Mouse (Mus musculus): ENCODE data around the gene Naa35.

The Naa35 gene

DNA sequence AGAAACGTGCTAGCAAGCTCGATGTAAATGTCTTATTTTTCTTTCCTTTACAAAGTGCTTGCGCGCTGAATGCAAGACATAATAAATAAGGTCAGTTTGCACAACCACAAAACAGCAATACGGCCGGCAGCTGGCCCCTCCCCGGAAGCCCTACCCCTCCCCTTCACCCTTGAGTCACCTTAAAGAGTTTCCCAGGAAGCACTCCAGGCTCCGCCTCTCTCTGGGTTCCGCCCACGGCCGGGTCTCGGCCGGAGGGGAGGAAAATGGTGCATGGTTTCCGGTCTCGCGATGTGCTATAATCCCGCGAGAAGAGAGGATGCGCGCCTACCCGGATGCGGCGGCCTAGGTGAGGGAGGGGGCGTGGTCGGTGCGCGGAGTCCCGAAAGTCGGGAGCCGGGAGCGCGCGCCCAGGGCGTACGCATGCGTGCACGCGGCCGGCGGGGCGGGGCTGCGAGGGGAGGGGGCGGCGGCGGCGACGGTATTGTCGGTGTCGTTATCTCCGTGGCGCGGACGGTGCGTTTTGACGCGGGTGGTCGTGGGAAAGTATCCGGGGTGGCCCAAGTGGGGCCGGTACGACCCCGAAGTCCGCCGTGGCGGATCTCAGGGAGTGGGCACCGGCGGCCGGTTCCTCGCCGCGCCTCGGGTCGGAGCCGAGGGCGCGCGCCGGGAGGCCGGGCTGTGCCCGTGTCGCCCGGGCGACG lies at the start of gene Naa35, which contains the start of gene Agtpbp1:
TSS of gene Naa35 (plus strand) at position 313 of the 701 bp plus-strand sequence.
TSS of gene Agtpbp1 (minus strand) at position 281 of the 701 bp plus-strand sequence.
- peak; percentile 99 to 100 for DNase-seq (ENCODE audit: low spot score in 2 of 2)

DNA sequence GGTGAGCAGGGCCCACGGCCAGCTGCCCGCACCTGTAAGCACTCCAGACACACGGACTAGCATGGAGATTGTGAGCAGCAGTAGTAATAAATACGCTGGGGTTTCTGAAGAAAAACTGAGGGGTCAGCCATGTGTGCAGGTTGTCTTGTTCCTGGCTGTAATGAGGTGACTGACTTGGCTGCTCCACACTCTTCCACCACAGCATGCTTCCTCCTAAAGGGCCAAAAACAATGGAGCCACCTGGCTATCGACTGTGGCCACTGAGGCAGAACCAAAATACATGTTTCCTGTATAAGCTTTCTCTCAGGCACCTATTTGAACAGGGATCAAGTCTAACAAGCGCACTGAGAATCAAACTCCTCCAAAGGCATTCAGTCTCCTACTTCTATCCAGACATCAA lies 49.3 kb upstream of the Naa35 start:
- no peak for DNase-seq (ENCODE audit: low spot score in 2 of 2)

DNA sequence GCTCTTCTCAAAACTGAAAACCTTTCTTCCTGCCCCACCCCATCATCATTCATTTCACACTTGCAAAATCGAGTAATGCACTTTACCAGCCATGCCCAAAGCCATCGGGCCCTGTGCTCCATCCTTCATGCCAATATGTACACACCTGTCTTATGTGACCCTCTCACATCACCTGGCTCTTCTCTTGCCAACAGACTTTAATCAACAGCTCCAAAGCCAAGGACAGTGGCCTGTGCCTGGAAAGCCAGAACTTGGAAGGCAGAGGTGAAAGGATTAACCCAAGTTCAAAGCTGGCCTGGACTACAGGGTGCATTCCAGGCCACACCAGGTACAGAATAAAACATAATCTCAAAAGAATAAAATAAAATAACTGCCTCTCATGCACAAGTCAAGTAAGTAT lies 48.4 kb upstream of the Naa35 start:
- DNase-seq (ENCODE audit: low spot score in 2 of 2): no peak

DNA sequence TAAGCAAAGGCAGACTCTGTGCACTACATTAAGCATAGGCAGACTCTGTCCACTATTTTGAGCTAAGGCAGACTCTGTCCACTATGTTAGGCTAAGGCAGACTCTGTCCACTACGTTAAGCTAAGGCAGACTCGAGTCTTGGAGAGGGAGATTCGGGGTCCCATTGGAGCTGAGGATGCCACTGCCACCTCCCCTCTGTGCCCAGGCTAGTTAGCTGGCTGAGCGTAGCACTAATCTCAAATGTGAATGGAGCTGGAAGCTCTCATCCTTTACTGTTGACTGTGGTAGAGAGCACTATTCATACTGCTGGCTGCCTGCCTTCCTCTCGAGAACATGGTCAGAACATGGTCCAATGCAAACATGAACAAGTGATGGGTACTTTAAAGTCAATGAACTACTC lies 46.4 kb upstream of the Naa35 start:
- DNase-seq (ENCODE audit: low spot score in 2 of 2): no peak

DNA sequence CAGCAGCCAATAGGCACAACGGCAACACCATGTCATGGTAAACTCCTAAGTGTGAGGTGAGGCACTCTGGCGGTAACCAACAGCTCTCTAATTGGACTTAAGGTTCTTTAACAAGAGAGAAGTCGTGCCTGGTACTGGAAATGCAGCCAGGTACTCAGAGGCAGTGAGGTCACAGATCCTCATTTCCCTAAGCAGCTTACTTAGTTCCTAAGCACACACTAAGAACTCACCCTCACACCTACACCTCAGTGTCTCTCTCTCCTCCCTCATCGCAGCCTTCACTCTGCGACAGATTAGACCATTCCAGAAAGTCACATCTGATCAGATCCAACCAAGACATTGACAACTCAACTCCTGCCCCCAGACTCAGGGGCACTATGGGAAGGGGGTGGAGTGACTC lies 45.0 kb upstream of the Naa35 start:
- no peak for DNase-seq (ENCODE audit: low spot score in 2 of 2)

DNA sequence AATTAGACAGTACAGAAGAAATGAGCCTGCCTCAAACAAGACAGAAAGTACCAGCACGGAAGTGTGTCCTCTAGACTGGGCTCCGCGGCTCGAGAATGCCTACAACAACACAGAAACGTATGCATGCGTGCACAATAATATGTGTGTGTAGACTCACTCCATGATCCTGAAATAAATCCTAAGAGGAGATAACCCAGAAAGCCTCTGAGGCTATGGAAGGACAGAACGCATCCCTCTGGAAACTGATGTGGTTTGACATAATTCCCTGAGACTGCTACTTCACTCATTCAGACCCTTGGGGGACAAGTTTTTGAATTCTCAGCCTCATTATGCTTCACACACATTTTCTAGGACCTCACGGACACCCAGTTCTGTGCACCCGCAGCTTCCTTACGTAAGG lies 42.6 kb upstream of the Naa35 start:
- DNase-seq (ENCODE audit: low spot score in 2 of 2): no peak

DNA sequence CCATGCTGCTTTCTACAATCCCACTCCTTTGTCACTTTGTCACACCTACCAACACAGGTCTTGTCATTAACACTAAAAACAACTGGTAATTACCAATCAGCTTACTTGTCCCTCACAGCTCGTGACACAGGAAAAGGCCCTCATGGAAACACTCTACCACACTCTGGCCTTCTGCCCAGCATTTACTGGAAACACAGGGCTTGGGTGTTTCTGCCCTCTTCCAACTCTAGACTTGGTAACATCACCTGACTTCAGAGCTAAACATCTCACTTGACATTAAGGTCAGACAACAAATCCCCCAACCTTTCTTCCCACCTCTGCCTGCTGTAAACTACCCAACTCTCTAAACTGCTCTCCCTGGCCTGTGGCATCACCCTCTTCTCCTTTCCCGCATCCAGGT lies 38.0 kb upstream of the Naa35 start:
- DNase-seq (ENCODE audit: low spot score in 2 of 2): no peak

DNA sequence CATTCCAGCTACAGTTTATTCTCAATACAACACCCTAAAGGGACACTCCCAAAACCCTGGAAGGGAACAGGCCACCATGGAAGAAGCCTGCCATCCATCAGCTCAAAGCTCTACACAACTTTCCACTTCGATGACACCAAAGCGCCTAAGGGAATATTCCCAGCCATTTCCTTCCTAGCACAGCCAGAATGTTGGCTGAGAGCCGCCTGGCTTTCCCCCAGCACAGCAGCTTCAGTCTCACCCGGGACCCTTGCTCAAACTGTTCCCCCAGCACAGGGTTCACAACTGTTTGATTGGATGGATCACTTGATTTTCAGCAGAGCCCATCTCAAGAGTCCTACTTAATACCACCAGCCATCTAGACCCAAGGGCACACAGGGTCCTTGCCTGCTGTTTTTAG lies 37.3 kb upstream of the Naa35 start:
- no peak for DNase-seq (ENCODE audit: low spot score in 2 of 2)

DNA sequence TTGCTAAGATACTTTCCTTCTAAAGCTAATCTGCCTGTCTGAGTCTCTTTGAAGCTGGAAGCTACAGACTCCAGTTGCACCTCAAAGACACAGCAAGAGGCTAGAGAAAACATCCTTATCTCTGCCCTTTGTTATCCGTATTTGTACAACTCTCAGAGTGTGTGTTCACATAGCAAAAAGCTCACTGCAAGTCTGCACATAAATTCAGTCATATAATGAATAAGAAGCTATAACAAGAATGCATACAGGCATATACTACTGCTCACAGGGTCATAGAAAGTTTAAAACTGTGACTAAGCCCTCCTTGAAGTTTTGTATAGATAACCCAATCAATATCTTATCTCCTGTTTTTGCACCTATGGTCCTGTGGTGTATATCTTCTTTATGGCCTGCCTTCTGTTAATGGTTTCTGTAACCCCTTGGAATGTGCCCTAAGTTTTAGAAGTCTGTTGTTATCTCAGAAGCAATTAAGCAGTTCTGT lies 35.7 kb upstream of the Naa35 start:
- DNase-seq (ENCODE audit: low spot score in 2 of 2): no peak

DNA sequence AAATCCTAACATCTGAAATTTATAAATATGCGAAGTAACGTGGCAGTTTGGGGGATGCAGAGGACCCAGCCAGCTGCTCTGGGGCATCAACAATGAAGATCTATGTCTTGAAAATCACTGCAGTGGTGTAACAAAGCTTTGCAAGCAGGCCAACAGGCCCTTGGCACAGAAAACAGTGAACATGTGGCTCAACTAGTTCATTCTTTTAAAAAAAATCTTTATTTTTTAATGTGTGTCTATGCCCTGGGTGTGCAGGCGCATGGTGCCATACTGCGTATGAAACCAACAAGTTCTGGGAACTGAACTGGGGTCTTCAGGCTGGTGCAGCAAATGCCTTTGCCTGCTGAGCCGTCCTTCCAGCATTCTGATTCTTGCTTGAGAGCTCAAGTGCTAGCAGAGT lies 32.8 kb upstream of the Naa35 start:
- no peak for DNase-seq (ENCODE audit: low spot score in 2 of 2)

DNA sequence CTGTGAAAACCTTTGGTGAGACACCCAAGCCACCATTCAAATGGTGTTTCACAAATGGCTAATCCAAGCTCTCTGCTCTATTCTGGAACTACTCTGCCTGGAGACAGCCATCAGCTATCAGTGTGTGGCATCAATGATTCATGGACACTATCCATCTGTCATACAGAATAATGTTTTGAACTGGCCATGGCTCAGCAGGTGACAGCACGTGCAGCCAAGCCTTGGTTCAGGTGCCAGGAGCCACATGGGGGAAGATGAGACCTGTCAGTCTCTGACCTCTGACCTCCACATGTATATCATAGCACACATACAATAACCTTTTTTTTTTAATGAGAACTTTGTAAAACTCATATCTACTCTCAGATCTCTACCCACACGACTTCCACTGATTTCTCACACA lies 32.3 kb upstream of the Naa35 start:
- DNase-seq (ENCODE audit: low spot score in 2 of 2): no peak

DNA sequence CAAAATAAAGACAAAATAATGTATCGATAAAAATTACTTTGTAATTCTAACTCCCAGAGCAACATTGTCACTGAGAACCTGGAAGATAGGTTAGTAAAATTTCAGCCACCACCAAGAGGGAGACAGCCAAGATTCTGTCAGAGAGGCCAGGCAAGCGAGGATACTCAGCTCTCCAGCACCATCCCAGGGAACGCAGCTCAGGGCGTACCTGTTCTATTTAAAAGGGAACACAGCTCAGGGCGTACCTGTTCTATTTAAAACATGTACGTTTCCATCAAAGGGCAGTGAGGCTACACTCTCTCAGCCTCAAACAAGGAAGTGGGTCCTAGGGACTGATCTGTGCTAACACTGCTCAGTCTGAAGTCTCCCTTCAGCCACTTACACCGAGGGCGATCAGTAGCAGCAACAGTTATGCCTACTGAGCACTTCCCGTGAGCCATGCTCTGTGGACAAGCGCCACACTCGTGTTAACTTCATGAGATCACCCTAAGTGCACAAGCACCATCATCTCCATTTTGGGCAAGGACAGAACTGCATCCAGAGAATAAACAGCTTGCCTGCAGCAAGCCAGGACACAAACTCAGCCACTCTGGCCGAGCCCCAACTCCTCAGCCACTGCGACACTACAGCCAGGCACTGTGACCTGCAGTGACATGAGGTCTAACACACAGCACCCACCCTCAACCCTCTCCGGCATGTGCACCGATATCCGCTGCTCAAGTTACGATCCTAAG lies 30.1 kb upstream of the Naa35 start:
- DNase-seq (ENCODE audit: low spot score in 2 of 2): no peak

DNA sequence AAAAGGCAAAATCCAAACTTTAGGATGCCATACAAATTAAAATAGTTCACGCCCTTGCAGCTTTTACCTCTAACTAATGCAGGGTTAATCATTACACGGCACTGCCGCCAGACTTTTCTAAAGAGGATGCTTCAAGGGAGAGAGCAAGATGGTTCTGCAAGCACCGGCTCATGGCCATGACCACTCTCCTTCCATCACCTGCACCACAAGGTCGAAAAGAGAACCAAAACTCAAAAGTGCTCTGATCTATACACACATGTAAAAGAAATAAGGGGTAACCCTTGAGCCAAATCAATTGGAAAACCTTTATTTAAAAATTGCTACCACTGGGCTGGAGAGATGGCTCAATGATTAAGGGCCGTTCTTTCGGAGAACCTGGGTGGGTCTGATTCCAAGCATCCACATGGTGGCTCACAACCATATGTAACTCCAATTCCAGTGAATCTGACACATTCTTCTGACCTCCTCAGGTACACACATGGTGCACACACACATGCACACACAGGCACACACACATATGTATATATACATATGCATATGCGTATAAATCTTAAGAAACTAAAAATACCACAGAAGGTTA lies 29.4 kb upstream of the Naa35 start:
- no peak for DNase-seq (ENCODE audit: low spot score in 2 of 2)

DNA sequence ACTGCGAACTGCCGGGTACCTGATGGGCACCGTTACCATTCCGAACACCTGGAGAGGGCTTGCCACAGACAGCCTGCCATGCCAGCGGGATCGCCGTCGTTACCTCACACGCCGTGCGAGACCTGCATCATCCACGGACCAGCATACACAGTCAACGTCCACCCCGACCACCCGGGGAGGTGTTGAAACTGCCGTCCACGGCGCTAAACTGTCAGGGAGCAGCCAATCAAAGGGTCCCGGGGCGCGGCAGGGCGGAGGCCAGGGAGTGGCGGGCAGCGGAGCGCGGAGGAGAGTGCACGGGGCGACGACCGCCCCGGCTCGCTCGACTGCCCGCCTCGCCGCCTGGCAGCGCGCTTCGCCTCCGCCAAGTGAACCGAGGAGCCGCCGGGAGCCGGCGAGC lies 28.4 kb upstream of the Naa35 start:
- peak; percentile 49 to 54 for DNase-seq (ENCODE audit: low spot score in 2 of 2)

DNA sequence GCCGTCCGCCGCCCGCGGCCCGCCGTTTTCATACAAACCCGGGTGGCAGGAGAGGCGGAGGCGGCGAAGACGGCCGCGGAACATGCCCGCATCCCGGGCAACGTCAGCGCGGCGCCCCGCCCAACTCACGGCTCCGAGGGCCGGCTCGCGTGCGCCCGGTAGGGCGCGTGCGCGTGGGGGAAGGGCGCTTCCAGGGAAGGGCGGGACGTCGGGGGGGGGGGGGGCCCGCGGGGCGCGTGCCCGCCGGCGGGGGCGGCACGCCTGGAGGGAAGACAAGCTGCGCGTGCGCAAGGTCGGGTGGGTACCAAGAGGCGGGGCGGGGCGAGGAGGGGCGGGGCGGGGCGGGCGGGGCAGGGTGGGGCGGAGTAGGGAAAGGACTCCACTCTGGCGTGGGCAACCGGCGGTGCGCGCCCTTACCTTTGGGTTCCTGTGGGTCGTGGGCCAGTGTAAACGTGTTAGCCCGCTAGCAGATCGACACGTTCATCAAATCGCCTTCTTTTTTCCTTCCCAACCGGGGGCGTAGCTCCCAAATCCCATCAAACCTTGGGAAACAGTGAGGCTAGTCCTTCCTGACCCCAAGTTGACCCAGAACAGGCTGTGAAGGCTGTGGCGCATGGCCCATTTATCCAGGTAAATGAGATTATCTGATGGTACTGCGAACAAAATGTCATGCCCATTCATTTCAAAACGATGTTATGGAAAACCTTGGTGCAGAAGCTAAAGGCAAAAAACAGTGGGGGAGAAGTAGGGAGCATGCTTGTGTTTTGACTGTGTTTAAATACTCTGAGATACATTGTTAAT lies 27.7 kb upstream of the Naa35 start:
- DNase-seq (ENCODE audit: low spot score in 2 of 2): peak; percentile 77 to 91

DNA sequence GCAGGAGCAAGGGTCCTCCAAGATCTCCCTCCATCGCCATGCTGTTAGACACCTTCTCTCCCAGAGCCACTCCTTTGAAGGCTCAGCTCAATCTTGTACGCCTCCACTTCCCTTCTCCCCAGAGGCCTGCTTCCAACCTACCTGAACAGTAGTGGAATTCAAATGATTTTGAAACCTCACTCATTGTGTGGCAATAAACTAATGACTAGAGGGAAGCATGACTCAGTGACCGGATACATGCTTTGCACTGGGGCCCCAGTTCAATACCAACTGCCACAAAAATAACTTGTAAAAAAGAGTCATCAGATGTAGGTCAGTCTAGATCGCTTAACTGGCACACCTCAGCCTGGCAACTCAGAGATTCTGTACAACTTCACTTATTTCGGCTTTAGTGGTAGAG lies 26.3 kb upstream of the Naa35 start:
- no peak for DNase-seq (ENCODE audit: low spot score in 2 of 2)

DNA sequence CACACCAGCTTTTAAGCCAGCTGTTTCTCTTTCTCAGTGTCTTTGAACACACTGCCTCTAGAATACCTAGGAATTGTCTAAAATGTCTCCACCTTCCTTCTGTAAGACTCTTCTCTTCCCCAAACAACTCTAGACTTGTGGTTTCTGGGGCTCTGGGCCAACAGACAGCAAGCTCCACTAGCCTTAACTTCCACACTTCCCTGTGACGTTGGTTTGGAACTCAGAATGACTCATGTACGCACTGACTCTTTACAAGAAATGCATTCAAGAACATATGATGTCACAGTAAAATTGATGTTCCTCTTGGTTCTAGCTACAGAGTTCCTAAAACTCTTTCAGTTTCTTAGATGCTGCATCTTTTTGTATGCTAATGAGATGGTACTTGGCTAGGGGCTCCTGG lies 22.6 kb upstream of the Naa35 start:
- no peak for DNase-seq (ENCODE audit: low spot score in 2 of 2)

DNA sequence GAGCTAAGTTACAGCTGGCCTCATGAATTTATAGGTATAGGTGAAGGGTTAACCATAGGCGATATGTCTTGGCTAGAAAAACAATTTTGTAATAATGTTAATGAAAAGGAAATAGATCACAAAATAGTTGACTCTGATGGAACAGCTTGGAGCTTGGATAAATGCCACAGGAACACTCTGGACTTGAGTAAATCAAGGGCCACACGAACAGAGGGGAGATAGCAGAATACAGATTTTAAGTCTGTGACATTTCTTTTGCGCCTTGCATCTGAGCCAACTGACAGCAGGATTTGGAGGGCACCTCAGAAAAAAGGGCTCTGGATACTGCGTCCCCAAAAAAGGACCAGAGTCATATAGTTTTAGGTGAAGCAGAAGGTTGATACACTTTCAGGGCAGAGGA lies 20.6 kb upstream of the Naa35 start:
- no peak for DNase-seq (ENCODE audit: low spot score in 2 of 2)

DNA sequence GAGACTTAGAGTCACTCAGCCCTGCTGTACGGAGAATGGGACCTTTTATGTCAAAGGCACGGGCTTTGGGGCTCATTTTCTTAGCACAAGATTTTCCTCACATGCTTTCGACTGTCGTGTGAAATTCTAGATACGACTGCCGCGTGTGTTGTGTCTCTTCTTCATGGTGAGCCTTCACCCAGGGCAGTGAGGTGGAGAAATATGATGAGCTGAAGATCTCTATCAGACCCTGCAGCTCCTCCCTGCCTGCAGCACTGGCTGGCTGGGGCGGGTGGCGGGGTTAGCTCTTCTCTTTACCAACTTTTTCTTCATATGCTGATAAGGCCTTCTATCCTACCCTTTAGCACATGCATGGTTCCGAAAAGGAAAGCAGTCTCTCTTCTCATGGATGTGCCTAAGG lies 20.1 kb upstream of the Naa35 start:
- no peak for DNase-seq (ENCODE audit: low spot score in 2 of 2)

DNA sequence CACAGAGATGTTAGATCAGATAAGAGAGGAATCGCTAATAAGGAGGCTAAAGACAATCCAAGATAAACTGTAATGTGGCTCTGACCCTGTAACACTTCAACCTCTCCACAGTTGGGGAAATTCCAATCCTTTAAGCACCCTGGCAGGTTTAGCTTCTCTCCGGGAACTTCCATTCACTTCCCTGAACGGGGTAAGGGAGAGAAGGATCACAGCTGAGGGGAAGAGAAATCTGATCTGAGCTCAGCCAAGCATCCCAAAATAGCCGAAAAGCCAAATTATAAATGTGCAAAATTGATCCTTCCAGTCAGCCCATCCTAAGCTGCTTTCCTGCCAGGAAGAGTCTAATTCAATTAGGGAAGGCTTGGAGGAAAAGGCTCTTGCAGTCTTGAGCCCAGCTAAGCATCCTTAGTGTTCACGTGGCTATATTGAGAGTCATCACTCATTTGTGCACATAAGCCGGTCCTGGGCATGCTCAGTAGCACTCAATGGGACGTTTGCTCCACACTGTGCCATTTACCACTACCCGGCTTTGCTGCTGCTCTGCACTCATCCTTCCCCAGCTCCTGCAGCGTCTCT lies 19.0 kb upstream of the Naa35 start:
- DNase-seq (ENCODE audit: low spot score in 2 of 2): no peak

DNA sequence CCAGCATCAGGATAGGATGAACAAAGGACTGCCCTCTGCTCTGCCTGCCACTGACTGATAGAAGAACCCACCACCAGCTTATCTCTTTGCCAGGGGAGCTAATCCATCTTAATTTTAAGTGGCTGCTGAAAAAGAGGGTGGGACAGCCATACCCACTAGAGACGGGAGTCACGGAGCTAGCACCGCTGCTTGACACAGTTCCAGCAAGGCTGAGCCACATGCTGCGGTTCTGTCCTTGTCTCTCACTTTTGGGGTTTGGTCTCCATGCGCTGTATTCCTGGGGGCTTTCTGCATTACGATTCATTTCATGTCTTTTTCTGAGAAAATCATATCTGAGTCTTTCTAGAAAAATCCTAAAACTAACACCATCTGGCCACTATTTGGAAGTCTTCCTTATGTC lies 14.0 kb upstream of the Naa35 start:
- DNase-seq (ENCODE audit: low spot score in 2 of 2): no peak

DNA sequence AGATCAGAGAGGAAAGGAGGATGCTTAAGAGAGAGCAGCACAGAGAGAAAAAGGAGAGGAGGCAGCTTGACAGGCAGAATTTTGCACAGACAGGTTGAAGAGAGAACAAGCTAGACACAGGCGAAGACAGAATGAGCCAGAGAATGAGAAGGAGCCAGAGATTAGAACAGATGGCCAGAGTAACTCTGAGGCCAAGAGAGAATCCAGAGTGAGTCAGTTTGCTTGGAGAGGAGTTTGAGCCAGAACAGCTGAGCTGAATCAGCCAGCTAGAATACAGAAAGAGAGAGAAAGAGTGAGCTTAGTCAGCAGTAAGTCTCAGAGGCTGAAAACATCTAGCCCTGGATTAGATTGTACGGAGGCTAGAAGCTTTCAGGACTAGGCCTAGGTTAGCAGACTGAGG lies 12.5 kb upstream of the Naa35 start:
- DNase-seq (ENCODE audit: low spot score in 2 of 2): no peak

All from thymus, postnatal 10 days (tissue).